Mouse (Mus musculus) heart, postnatal 4 days (tissue): ENCODE data around the gene Tnp1. TPM values are rescaled to one million over a fixed set of nuclear protein-coding genes. Genes with fewer than 3 reads are reported as not detected.
A peak's percentile ranks its signal among the peaks of the same experiment; 100 is the strongest.

Experiments
- DNase-seq: peaks from one replicate; pipeline ENCODE4 v3.0.0; 2021
- total RNA-seq, 2 experiments: library from RNA; stranded (reverse); gene quantifications; 2 replicates each; pipeline ENCODE4 v1.2.3; 2021

Gene Tnp1
- total RNA-seq, 2 experiments from 2014 or later = not detected

DNA sequence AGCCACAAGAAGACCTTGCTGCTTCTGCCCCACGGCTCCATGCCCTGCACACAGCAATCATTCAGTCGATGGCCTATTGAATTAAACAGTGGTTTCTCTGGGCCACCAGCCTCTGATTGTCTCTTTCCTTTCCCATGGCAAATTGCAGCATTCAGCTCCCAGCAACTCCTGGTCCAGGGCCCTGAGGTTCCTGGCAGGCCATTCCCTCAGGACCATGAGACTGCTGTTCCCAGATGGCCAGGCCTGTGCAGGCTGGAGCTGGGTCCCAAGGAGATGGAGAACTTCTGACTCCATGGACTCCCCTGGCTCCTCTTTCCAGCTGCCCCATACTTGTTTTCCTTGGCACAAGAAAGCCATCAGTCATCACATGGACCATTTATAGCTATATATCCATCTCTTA is 10.8 kb downstream of the Tnp1 start:
- no peak for DNase-seq

DNA sequence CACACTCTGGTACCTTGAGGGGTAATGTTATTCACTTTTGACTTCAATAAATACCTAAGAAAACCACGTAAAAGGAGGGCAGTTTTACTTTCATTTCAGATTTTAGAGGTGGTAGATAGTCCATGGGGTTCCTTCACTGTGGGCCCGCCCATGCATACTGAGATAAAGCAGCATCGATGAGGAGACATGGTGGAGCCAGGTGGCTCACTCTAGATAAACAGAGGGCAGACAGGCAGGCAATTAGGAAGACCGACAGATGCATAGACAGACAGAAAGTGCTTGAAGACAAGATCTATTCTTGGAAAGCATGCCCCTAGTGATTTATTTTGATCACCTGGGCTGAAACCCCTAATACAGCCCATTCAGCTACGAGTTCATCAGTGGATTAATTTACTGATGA is 13.1 kb downstream of the Tnp1 start:
- DNase-seq = no peak

GRCm38 (mm10) chr1:73001961-73002360 is 13.7 kb downstream of the Tnp1 start:
- peak; percentile 33 for DNase-seq

- DNase-seq = no peak
These were observed 20.8 kb downstream of the Tnp1 start for GRCm38 (mm10) chr1:72994751-72995528.

GRCm38 (mm10) chr1:72992944-72993464 is 22.7 kb downstream of the Tnp1 start:
- no peak for DNase-seq

DNA sequence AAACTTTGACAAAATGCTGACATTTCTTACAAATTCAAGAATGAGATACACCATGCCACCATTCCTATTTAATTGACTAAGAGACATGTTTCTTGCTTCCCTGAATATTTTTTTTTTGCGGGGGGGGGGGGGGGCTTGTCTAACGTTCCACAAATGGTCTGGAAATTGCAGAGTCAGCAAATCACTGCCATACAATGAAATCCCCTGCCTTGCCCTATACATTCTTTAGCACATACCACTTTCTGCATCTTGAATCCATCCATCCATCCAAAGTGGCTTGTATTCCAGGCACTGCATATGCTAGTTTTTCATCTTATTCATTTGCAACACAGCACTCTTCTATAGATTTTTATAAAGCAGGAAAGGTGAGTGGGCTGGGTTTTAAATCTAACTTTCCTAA is 23.5 kb downstream of the Tnp1 start:
- DNase-seq = no peak

DNA sequence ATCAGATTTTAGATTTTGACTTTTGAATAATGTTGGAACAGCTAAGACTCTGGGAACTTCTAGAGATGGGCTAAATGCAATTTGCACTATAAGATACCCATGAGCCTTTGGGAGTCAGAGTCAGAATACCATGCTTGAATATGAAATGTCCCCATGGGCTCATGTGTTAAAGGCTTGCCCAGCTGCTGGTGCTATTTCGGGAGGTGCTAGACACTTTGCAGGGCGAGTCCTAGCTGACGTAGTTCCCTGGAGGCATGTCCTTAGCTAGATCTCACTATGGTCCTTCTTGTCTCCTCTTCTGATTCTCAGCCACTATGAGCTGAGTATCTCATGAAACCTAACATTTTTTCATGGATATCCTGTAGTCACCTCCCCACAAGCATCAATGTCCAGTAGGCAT is 26.8 kb downstream of the Tnp1 start:
- no peak for DNase-seq

DNA sequence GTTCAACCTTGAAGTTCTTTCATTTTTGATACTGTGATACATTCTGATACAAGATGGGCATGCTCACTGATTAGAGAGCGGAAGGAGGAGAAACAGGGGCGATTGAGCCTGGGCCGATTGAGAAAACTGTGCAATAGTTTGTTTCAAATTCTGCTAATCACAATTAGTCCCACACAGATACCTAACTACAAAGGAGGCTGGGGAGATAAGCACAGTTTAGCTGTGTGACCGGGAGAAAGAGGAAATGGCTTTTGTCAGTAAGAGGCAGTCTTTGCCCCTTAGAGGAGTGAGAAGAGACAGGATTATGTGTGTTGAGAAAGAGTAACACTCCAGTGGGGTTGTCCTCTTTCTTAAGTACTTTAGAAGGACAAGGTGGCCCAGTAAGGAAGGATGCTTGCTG is 29.0 kb downstream of the Tnp1 start:
- DNase-seq = no peak

DNA sequence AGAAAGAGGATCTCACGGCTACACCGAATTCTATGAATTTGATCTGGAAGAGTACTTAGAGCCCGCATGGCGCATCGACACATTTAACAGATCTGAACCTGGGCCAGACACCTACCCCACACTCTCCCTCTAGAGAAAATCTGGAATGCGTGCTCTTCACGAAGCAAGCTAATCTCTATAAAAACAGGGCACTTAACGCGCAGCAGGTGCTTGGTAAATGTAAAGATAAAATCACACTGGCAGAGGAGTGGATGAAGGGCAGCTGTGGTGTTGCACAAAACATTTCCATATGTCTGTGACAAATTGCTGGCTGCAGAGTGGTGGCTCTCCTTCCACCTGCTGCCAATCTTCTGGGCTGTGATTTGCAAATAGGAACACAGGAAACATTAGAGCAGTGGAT is 36.8 kb downstream of the Tnp1 start:
- no peak for DNase-seq

DNA sequence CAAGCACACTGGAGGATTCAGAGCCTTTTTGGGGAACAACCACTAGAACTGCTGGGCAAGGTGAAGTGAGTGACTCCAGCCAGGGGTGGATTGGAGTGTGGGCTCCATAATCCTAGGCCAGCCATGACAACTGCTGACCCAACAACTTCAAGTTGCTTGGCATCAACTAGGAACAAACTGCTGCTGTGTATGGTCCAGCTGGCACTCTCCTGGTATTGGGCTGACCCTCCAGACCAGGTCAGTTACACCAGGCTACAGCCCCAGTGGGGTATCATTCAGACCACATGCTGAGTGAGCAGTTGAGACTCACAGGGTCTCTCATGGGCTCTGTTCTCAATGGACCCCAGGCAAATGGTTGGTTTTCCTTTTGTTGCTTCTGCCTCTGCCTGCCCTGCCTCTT is 41.5 kb downstream of the Tnp1 start:
- no peak for DNase-seq

DNA sequence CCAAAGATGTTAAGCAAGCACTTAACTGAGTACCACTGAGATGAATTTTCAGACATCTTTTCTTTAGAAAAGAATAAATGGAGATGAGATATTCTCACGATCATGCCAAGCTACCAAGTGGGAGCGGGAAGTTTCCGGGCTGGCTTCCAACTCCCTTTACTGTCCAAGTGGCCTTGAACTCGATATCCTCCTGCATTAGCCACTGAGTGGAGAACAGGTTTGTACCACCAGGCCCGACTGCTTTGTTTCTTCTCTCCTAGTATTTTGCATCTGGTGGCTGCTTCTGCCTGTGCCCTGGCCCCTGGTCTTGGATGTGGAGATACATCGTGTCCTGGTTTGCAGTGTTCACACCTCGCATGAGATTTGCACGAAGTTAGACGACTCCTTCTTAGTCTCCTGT is 45.2 kb downstream of the Tnp1 start:
- DNase-seq = peak; percentile 38

DNA sequence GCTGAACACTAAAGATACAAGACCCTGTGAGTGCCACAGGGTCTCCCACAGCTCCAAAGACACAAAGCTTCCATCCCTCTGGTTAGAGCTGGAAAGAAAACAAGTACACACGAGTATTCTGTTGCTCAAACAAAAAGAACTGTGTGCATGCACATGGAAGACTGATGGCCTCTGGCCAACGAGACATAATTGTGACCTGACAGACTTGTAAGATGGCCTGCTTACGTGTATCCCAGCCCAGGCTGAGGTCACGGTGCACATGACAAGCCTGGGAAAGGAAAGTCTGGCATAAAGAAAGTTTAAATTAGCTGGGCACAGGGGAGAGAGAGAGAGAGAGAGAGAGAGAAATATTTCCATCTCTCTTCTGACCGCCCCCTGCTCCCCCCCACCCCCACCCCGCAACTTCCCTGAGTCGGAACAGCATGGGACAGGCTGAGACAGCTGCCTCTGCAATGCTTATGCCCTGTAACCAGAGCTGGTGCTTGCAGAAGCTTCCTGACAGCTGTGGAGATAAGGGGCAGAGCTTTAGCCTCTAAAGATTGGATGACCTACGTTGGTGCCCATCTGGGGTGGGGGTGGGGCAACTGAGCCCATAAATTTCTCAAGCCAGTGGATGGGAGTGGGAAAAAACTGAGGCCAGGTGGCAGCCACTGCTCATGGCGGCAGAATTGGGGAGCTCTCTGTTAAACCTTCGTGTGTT is 46.4 kb downstream of the Tnp1 start:
- peak; percentile 45 for DNase-seq

DNA sequence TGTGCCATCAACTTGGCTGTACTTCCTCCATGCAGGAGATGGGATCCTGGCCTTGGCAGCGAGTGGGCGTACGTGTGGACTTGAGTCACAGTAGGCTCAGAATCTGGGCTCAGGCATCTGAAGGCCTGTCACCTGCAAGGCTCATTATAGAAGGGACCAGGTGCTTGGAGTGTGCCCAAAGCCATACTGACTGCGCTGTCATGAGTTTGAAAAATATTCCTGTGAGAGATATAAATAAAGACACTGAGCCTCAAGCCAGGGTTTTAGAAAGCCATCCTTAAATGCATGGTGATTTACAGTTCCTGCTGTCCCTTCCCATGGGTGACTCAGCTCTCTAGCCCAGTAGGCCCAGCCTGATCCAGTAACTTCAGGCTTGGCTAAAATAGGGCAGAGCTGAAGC is 49.3 kb downstream of the Tnp1 start:
- no peak for DNase-seq

Other genes starting within 250 kb of the Tnp1 start
- gene Igfbp2, start 191.4 kb downstream of the Tnp1 start, total RNA-seq = 1 to 10 TPM; 5.3 to 8.4 TPM
- 100 to 1,000 TPM; 190 to 236 TPM for gene Igfbp5, start 141.0 kb downstream of the Tnp1 start, total RNA-seq